Mouse (Mus musculus) neural tube, embryonic 13.5 days (tissue): ENCODE measurements around the gene Sec61a1. TPM values are rescaled to one million over a fixed set of nuclear protein-coding genes. Genes with fewer than 3 reads are reported as not detected.

ENCODE experiments used
- ATAC-seq: fragments of 200-750 bp; cut with Nextera tagmentation; 2 replicates; pipeline ENCODE4 v1.8.0; 2017; ENCODE audit warnings: low read depth, mild to moderate bottlenecking, moderate TSS enrichment, moderate library complexity
- H3K27ac ChIP-seq: fragments of 300-500 bp; sonication (generic); replicated peaks from 2 replicates; pipeline ENCODE4 v1.5.1; 2015; ENCODE audit warnings: moderate library complexity, mild to moderate bottlenecking, inconsistent platforms
- H3K27me3 ChIP-seq: fragments of 300-500 bp; sonication (generic); 2 replicates; pipeline ENCODE4 v1.6.1; 2015; ENCODE audit warnings: mild to moderate bottlenecking, inconsistent platforms
- H3K36me3 ChIP-seq: fragments of 300-500 bp; sonication (generic); 2 replicates; pipeline ENCODE4 v1.6.1; 2015; ENCODE audit warnings: mild to moderate bottlenecking, inconsistent platforms
- H3K4me1 ChIP-seq: fragments of 300-500 bp; sonication (generic); replicated peaks from 2 replicates; pipeline ENCODE4 v1.6.1; 2015; ENCODE audit warnings: inconsistent platforms
- H3K4me2 ChIP-seq: fragments of 300-500 bp; sonication (generic); 2 replicates; pipeline ENCODE4 v1.6.1; 2015; ENCODE audit warnings: inconsistent platforms, mild to moderate bottlenecking, moderate library complexity
- H3K4me3 ChIP-seq: fragments of 300-500 bp; sonication (generic); 2 replicates; pipeline ENCODE4 v1.5.1; 2015; ENCODE audit warnings: mild to moderate bottlenecking, inconsistent platforms
- H3K9ac ChIP-seq: fragments of 300-500 bp; sonication (generic); 2 replicates; pipeline ENCODE4 v1.6.1; 2015; ENCODE audit warnings: moderate library complexity, mild to moderate bottlenecking, inconsistent platforms
- H3K9me3 ChIP-seq: fragments of 300-500 bp; sonication (generic); 2 replicates; pipeline ENCODE4 v1.6.1; 2016; ENCODE audit warnings: inconsistent platforms
- WGBS: fragments of 180-500 bp; shearing (Covaris S2); methylation state at CpG from one replicate; pipeline ENCODE4 v1.1.7; 2015; 5-methylcytosine and 5-hydroxymethylcytosine counted together
- polyA plus RNA-seq: library from polyadenylated mRNA; unstranded; fragments of >200 nt; fragmentation: Nextera tagmentation; extraction: Ambion mirVana; gene quantifications from 2 replicates; pipeline ENCODE4 v1.2.1, GENCODE M21; 2015

Sec61a1 gene
- polyA plus RNA-seq, 1 experiment from 2014 or later, result 164 TPM

DNA sequence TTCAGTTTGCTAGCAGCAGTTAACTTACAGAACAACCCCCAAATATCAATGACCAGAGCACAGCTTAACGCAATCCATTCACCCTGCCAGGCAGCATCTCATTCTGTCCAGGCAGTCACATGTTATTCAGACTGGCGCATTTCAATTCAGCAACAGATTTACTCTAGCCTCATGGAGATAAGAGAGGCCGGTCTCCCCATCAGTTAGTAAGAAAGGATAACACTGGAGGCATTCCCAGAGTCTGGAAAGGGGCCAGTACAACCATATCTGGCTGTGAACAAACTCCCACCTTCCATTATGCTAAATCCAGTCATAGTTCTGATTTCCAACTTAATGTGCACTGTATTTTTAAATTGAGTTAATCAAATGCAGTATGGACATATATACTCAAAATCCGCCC, 4.2 kb downstream of the Sec61a1 start:
- peaks cover 27% of the 10 kb centered on the region for H3K4me1 ChIP-seq
- peaks cover 65% of the 10 kb centered on the region for H3K36me3 ChIP-seq
- H3K9me3 ChIP-seq, result no peaks in the 10 kb centered on the region
- H3K4me2 ChIP-seq, result no peak overlapping the region
- WGBS, result 89% methylated on average over 4 of the region's 4 CpGs
- H3K4me3 ChIP-seq, result no peak overlapping the region
- H3K27ac ChIP-seq, result no peak overlapping the region
- ATAC-seq, result no peak
- no peaks in the 10 kb centered on the region for H3K27me3 ChIP-seq
- H3K9ac ChIP-seq, result no peak overlapping the region

DNA sequence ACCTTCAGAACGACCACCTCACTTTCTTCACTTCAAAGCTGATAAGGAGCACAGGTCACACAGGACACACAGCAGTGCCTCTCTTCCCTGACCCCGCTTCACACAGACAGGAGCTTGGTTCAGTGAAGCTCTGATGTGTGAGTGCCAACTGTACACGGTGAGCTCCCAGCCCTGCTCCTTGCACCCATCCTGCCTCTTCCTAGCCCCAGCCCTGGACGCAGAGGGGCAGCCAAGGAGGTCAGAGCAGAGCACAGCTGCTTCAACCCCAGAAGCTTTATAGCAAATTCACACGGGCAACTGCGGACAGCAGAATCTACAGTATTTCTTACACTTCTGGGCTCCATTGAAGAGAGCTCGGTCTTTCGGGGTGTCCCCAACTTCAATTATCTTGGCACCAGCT, 4.7 kb downstream of the Sec61a1 start:
- no peaks in the 10 kb centered on the region for H3K27me3 ChIP-seq
- ATAC-seq, result no peak
- 93% methylated on average over 8 of the region's 8 CpGs for WGBS
- no peak overlapping the region for H3K4me2 ChIP-seq
- H3K9ac ChIP-seq, result no peak overlapping the region
- H3K36me3 ChIP-seq, result peaks cover 71% of the 10 kb centered on the region
- H3K9me3 ChIP-seq, result no peaks in the 10 kb centered on the region
- no peak overlapping the region for H3K4me3 ChIP-seq
- no peak overlapping the region for H3K27ac ChIP-seq
- H3K4me1 ChIP-seq, result peaks cover 23% of the 10 kb centered on the region

DNA sequence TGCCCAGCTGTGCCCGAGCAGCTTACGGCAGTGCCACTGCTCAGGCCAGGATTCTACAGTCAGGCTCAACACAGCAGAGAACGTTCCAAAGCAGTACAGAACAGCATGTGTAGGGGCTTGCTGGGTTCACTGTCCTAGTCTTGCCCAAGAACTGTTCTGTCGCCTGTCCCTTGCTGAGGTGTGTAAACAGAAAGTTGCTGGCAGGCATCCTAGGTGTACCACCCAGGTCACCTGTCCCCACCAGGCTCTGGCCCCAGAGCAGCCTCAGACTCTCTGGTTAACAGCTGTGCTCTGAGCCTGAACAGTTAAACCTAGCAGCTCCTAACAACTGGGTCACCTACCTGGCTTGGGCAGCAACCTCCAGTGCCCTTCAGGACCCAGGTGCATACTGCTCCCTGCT, 15.7 kb downstream of the Sec61a1 start:
- Histone ChIP-seq H3K4me2 (no peak overlapping the region), H3K9ac (no peak overlapping the region), H3K4me1 (peaks cover 10% of the 10 kb centered on the region), H3K9me3 (no peaks in the 10 kb centered on the region), H3K4me3 (no peak overlapping the region), H3K36me3 (peaks cover 68% of the 10 kb centered on the region), H3K27ac (no peak overlapping the region), H3K27me3 (no peaks in the 10 kb centered on the region)
- ATAC-seq, result no peak
- WGBS, result 94% methylated on average over 4 of the region's 4 CpGs

DNA sequence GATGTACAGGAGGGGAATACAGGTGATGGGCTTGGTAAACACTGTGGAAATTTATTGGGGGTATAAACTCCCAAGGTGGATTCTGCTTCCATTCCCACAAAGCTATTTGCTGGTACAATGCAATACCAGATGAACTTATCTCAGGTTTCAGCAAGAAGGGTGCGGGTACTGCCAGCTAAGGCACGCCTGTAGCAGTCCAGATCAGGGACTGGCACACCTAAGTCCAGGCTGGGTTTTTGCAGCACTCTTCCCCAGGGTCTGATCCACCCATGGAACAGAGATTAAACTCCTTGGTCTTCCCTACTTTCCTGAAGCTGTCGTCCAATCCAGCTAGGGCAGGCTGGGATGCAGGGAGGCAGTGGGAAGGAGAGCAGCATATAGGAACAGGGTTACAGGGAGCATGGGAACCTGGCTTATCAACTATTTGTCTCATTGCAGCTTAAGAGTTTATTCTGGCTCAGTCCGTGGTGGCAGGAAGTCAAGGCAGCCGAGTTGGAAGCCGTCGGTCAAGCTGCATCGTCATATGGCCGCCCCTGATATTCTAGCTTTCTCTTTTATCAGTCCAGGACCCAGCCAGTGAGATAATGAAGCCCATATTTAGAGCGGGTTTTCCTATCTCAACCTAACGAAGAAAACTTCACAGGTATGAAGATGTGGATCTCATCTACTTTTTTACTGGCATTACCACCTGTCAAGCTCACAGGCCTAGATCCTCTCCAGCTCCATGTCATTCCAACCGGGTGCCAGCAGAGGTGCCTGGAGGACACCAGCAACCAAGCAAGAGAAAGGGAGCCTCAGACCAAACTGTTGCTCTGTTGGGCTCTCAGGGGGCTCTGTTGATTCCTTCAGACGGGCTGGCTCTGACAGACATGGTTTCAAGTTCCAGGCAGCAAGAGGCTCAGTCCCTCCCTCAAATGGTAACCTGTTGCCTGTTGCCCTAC, 16.4 kb downstream of the Sec61a1 start:
- Histone ChIP-seq H3K4me3 (no peak overlapping the region), H3K9ac (no peak overlapping the region), H3K4me1 (peaks cover 10% of the 10 kb centered on the region), H3K9me3 (no peaks in the 10 kb centered on the region), H3K36me3 (peaks cover 68% of the 10 kb centered on the region), H3K4me2 (no peak overlapping the region), H3K27ac (no peak overlapping the region), H3K27me3 (no peaks in the 10 kb centered on the region)
- WGBS, result 80% methylated on average over 13 of the region's 13 CpGs
- no peak for ATAC-seq

DNA sequence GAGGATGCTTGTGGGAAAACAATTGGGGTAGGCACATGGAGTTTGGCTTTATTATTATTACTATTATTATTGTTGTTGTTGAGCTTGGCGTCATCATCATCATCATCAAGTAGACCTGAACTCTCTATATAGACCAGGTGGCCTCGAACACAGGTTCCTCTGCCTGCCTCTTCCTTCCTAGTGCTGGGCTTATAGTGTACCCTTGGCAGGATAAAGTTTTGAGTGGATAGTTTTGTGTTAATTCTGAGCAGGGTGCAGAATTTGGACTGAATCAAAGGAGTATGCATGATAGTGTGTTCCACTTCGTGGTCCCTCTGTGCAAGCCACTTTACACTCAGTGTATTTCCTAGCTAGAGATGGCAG, 18.3 kb downstream of the Sec61a1 start:
- Histone ChIP-seq H3K27me3 (no peaks in the 10 kb centered on the region), H3K4me1 (peaks cover 10% of the 10 kb centered on the region), H3K36me3 (peaks cover 64% of the 10 kb centered on the region), H3K9me3 (no peaks in the 10 kb centered on the region), H3K4me3 (peak overlapping the region; percentile 50), H3K9ac (0 out of 2 replicates have a peak overlapping the region, but pooled peaks have one; percentile 80), H3K4me2 (peak overlapping the region; percentile 85), H3K27ac (peak overlapping the region; percentile 75; the same call in 1 of the 2 replicates)
- WGBS, result 10% methylated on average over 3 of the region's 3 CpGs
- peak; percentile 17 for ATAC-seq

DNA sequence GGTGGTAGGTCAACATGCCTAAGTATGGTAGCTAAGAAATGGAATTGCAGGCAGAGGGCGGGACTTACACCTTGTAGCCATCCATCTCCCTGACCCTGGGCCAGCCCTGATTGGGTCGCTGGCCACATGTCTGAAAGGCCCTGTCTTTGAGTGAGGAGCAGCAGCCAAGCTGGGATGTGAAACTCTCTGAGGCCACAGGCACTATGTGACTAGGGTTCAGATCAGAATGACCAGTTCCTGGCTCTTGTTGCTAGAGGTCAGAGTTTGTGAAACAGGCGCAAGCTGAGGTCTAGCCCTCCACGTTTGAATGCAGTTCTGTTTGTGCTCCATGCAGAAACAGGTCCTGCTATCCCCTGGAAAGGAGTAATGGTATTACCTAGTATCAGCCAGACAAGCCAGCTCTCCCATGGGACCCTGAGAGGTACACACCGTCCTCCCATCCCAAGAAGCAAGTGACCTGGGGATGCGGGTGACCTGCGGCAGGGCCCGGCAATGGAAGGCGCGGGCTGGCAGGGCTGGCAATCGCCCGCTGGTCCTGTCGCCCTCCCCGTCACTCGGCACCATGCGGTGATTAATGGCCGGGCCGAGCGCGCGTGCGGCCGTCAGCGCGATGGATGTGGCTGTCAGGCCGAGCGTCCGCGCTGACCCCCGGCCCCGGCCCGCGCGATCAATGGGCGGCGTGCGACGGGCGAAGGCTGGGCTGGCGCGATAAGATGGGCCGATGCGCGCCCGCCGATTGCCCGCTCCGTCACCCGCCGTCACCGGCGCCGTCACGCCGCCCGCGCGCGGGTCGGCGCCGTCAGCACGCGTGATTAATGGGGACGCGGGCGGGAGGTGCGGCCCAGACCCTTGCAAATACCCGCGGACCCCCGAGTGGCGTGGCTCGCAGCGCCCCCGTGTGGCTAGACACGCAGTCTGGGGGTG, 19.0 kb downstream of the Sec61a1 start:
- peak overlapping the region; percentile 85 for H3K4me2 ChIP-seq
- H3K9me3 ChIP-seq, result no peaks in the 10 kb centered on the region
- no peaks in the 10 kb centered on the region for H3K27me3 ChIP-seq
- H3K4me3 ChIP-seq, result peak overlapping the region; percentile 50
- ATAC-seq, result peak; percentile 93
- peaks cover 10% of the 10 kb centered on the region for H3K4me1 ChIP-seq
- peak overlapping the region; percentile 80 for H3K9ac ChIP-seq
- peaks cover 57% of the 10 kb centered on the region for H3K36me3 ChIP-seq
- 2% methylated on average over 76 of the region's 76 CpGs for WGBS
- H3K27ac ChIP-seq, result peak overlapping the region; percentile 75

DNA sequence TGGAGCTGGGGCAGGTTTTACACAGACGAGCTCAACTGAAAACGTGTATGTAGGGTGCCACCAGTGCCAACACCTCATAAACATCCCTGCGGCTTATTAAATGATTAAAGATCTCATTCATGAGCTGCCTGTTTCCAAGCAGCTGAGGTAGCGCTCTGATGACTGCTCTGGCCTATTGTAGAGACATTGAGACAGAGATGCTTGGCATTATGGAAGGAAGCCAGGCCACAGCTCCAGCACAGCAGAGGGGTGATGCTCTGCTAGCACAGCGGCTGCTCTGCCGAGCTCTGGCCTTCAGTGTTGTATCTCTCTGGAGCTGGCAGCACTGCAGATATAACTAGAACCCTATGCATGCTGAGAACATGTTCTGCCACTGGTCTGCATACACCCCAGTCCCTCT, 25.0 kb downstream of the Sec61a1 start:
- H3K27me3 ChIP-seq, result no peaks in the 10 kb centered on the region
- no peaks in the 10 kb centered on the region for H3K9me3 ChIP-seq
- H3K4me1 ChIP-seq, result no peaks in the 10 kb centered on the region
- no peak for ATAC-seq
- 89% methylated on average over 6 of the region's 6 CpGs for WGBS
- no peak overlapping the region for H3K4me3 ChIP-seq
- no peak overlapping the region for H3K9ac ChIP-seq
- H3K36me3 ChIP-seq, result peaks cover 56% of the 10 kb centered on the region
- no peak overlapping the region for H3K4me2 ChIP-seq
- no peak overlapping the region for H3K27ac ChIP-seq

DNA sequence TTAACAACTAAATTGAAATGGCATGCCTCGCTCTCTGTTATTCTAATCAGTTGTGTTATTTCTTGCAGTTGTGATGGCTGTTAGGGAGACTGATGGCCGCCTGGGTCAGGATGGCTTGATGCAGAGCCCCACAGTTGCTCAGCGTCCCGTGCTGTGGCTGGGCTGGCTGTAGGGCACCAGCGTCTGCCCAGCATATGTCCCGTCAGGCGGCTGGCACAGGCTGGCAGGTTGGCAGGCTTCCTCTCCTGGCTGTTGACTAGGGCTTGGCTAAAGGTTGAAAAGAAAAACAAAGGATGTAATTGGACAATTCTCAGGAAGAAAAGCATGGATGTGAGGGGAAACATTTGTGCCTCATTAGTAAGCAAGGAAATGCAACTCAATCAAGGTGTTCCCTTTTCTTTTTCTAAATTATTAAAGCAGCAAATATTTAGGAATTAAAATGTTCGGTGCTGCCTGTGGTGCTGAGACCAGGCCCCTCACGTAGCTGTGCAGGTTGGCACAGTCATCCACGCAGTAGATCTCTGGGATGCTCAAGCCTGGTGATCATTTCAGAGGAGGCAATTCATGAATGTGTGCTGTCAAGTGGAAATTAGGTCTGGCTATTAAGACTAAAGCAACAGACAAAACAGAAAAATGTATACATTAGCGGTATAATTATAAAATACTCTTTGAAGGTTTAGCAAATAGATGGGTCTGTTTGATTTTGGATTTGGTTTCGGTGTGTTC, 27.9 kb downstream of the Sec61a1 start:
- WGBS, result 93% methylated on average over 12 of the region's 12 CpGs
- Histone ChIP-seq H3K4me1 (no peaks in the 10 kb centered on the region), H3K9me3 (no peaks in the 10 kb centered on the region), H3K36me3 (peaks cover 60% of the 10 kb centered on the region), H3K4me3 (no peak overlapping the region), H3K27ac (no peak overlapping the region), H3K4me2 (no peak overlapping the region), H3K27me3 (no peaks in the 10 kb centered on the region), H3K9ac (0 out of 2 replicates have a peak overlapping the region, but pooled peaks have one; percentile 26)
- no peak for ATAC-seq

DNA sequence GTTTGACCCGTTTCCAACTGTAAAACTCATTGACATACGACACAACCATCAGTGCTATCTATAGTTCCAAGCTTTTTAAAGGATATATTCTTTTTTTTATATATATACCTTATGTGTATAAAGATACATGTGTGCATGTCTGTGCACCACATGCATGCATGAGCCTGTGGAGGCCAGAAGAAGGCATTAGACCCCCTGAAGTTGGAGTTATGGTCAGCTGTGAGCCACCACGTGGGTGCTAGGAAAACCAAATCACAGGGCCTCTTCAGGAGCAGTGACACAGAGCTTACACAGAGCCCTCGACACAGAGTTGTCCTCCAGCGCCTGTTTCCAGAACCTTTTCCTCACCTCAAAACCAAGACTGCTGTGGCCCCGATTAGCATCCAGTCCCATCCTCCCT, 28.9 kb downstream of the Sec61a1 start:
- H3K4me2 ChIP-seq, result no peak overlapping the region
- H3K27me3 ChIP-seq, result no peaks in the 10 kb centered on the region
- 91% methylated on average over 6 of the region's 6 CpGs for WGBS
- no peak for ATAC-seq
- no peaks in the 10 kb centered on the region for H3K4me1 ChIP-seq
- H3K9me3 ChIP-seq, result no peaks in the 10 kb centered on the region
- peaks cover 68% of the 10 kb centered on the region for H3K36me3 ChIP-seq
- no peak overlapping the region for H3K4me3 ChIP-seq
- no peak overlapping the region for H3K9ac ChIP-seq
- H3K27ac ChIP-seq, result no peak overlapping the region

DNA sequence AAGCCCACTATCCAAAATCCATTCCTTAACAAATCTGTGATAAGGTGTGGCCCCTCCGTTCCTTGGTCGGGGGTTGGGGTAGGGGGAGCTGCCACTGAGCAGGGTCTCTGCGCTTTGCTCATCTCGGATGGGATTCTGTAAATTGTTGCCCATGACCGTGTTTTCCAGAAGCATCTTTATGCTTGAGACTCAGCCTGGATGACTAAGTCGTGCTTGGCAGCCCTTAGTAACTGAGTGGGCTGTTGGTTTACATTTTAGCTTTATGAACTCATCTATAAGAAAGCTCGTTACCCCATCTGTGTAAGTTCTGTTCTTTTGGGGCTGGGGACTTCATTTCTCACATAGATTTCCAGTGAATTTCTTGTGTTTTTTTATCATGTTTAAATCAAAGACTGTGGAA, 29.7 kb downstream of the Sec61a1 start:
- Histone ChIP-seq H3K4me3 (no peak overlapping the region), H3K9ac (no peak overlapping the region), H3K36me3 (peaks cover 74% of the 10 kb centered on the region), H3K27ac (no peak overlapping the region), H3K4me1 (no peaks in the 10 kb centered on the region), H3K9me3 (no peaks in the 10 kb centered on the region), H3K4me2 (no peak overlapping the region), H3K27me3 (no peaks in the 10 kb centered on the region)
- 92% methylated on average over 7 of the region's 7 CpGs for WGBS
- no peak for ATAC-seq

DNA sequence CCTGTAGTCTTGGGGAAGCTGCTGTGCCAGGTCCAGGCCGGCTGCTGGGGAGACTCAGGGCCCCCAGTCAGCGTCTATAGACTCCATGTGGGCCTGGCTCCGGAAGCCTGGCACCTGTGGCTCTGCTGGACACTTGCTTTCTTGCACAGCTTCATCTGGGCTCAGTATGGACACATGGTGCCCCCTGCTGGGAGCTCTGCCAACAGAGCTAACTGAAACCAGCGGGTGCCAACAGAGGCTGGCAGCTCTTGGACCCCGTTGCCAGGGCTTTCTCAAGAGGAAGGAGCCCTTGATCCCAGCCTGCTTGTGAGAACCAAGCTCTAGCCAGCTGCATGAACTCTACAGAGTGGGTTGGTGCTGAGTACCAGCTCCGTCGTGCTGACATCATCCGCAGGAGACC, 31.8 kb downstream of the Sec61a1 start:
- peak; percentile 67; the same call in 1 of the 2 replicates for ATAC-seq

More for the DNA sequence above, 31.8 kb downstream of the Sec61a1 start:
- 88% methylated on average over 8 of the region's 8 CpGs for WGBS
- H3K4me3 ChIP-seq, result no peak overlapping the region
- no peaks in the 10 kb centered on the region for H3K27me3 ChIP-seq
- no peaks in the 10 kb centered on the region for H3K4me1 ChIP-seq
- no peak overlapping the region for H3K4me2 ChIP-seq
- no peaks in the 10 kb centered on the region for H3K9me3 ChIP-seq
- peaks cover 76% of the 10 kb centered on the region for H3K36me3 ChIP-seq
- no peak overlapping the region for H3K9ac ChIP-seq
- H3K27ac ChIP-seq, result no peak overlapping the region
